Mouse (Mus musculus): Measurements from ENCODE around the gene Megf8. TPM values are rescaled to one million over a fixed set of nuclear protein-coding genes. Genes with fewer than 3 reads are reported as not detected.

Megf8 gene
- polyA plus RNA-seq, 1 experiment from 2014 or later: 14.2 TPM

DNA sequence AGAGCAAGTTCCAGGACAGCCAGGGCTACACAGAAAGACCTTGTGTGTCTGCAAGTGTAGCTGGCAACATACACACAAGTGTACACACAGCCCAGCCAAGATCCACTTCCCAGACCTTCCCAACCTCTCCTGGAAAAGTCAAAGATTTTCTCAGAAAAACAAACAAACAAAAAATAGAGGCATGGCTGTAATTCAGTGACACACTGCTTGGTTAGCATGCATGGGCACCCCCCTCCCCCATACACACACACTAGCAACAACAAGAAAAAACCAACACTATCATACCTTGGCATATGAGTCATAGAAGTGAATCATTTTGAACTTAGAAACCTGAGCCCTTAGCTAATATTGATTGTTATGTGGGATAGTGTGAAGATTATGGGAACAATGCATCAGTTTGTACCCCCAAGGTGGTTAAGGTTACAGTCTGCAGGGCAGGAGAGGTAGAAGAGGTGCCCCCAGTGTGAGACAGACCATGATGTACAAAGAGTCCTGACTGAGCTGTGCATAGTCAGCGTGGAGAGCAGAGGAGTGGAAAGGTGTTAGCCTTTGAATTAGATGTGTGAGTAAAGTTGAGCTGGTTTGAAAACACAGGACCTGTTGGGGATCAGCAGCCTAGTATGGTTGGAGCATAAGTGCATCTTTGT lies 94.1 kb downstream of the Megf8 start:
- no peak overlapping the region for H3K4me2 ChIP-seq
- ATAC-seq: no peak

DNA sequence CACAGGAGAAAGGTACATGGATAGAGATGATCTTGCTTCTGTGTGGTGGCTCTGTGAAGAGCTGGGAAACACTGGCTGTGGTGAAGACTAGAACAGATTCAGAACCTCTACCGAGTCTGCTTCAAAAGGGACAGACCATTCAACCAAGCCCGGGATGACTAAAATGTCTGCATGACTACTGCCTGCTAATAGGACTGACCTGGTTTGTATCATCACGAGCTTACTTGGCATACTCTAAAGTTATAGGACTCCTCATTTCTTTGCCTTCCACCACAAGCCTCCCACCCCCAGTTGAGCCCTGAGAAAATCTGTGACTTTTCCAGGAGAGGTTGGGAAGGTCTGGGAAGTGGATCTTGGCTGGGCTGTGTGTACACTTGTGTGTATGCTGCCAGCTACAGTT lies 94.9 kb downstream of the Megf8 start:
- H3K4me2 ChIP-seq: no peak overlapping the region
- no peaks in the 10 kb centered on the region for H3K9me3 ChIP-seq (replicated peaks)
- no peak overlapping the region for H3K4me3 ChIP-seq
- ATAC-seq: no peak
- no peak overlapping the region for H3K27ac ChIP-seq
- H3K9ac ChIP-seq: no peak overlapping the region
- WGBS: 84% methylated on average over 3 of the region's 3 CpGs
- H3K4me1 ChIP-seq: 0 out of 2 replicates have a peak, but pooled peaks cover 6% of the 10 kb centered on the region
- no peaks in the 10 kb centered on the region for H3K27me3 ChIP-seq
- no peaks in the 10 kb centered on the region for H3K36me3 ChIP-seq (ENCODE audit: poor library complexity, severe bottlenecking)

More for the DNA sequence above, 94.1 kb downstream of the Megf8 start:
- WGBS: 91% methylated on average over 1 of the region's 1 CpGs
- Histone ChIP-seq H3K4me3 (no peak overlapping the region), H3K9ac (no peak overlapping the region), H3K27ac (no peak overlapping the region), H3K4me1 (0 out of 2 replicates have a peak, but pooled peaks cover 6% of the 10 kb centered on the region), H3K27me3 (no peaks in the 10 kb centered on the region), H3K9me3 (replicated peaks) (no peaks in the 10 kb centered on the region), H3K36me3 (ENCODE audit: poor library complexity, severe bottlenecking) (no peaks in the 10 kb centered on the region)

DNA sequence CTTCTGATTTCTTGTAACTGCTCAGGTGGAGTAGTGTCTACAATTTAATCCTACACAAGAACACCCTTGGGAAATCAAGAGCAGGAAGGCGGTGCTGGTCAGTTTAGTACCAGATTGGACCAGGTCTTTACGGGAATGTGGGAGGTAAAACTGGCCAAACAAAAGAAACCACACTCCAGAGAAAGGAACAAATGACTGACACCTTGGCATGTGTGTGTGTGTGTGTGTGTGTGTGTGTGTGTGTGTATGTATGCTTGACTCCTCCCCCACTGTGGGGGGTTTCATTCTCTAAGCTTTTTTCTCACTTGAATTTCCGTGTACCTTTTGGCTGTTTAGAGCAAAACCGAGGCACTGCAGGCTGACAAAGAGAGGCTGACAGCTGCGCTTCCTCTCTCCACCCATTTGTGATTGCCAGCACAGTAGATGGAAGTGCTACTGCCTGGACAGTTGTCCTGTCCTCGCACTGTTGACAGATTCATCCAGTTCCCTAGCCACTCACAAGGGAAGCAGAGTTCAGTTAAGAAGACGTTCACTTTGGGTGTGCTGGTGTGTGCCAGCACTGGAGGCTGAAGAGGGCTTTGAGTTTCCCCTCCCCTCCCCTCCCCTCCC lies 96.0 kb downstream of the Megf8 start, which contains the start of gene Cxcl17:
Gene Cxcl17 (minus strand): TSS at position 54 of the 609 bp plus-strand sequence.
- 0 out of 2 replicates have a peak, but pooled peaks cover 6% of the 10 kb centered on the region for H3K4me1 ChIP-seq
- H3K4me2 ChIP-seq: no peak within 1 kb of the TSS
- H3K9ac ChIP-seq: no peak within 1 kb of the TSS
- H3K27me3 ChIP-seq: no peaks in the 10 kb centered on the region
- H3K27ac ChIP-seq: no peak within 1 kb of the TSS
- no peak within 1 kb of the TSS for H3K4me3 ChIP-seq
- ATAC-seq: no peak
- H3K9me3 ChIP-seq (replicated peaks): no peaks in the 10 kb centered on the region
- no peaks in the 10 kb centered on the region for H3K36me3 ChIP-seq (ENCODE audit: poor library complexity, severe bottlenecking)
- 44% methylated on average over 7 of the region's 7 CpGs for WGBS

Other genes with a start within 250 kb of the Megf8 start
- gene Grik5, start 244.8 kb upstream of the Megf8 start, polyA plus RNA-seq (2015; fragmentation: Nextera tagmentation; extraction: Ambion mirVana): 12.8 and 14.7 TPM in 2 replicates
- gene Zfp574, start 244.6 kb upstream of the Megf8 start, polyA plus RNA-seq (2015; fragmentation: Nextera tagmentation; extraction: Ambion mirVana): 33.5 and 38.1 TPM in 2 replicates
- gene Pou2f2, start 137.4 kb upstream of the Megf8 start, polyA plus RNA-seq (2015; fragmentation: Nextera tagmentation; extraction: Ambion mirVana): 21.9 and 22.2 TPM in 2 replicates
- 11.0 and 12.5 TPM in 2 replicates for gene Dedd2, start 96.5 kb upstream of the Megf8 start, polyA plus RNA-seq (2015; fragmentation: Nextera tagmentation; extraction: Ambion mirVana)
- gene Zfp526, start 95.7 kb upstream of the Megf8 start, polyA plus RNA-seq (2015; fragmentation: Nextera tagmentation; extraction: Ambion mirVana): 2.0 and 2.1 TPM in 2 replicates
- 11.2 and 12.9 TPM in 2 replicates for gene Gsk3a, start 79.3 kb upstream of the Megf8 start, polyA plus RNA-seq (2015; fragmentation: Nextera tagmentation; extraction: Ambion mirVana)
- 5.5 and 5.8 TPM in 2 replicates for gene Erf, start 66.4 kb upstream of the Megf8 start, polyA plus RNA-seq (2015; fragmentation: Nextera tagmentation; extraction: Ambion mirVana)
- gene Cic, start 49.5 kb upstream of the Megf8 start, polyA plus RNA-seq (2015; fragmentation: Nextera tagmentation; extraction: Ambion mirVana): 45.9 and 47.0 TPM in 2 replicates
- gene Pafah1b3, start 19.2 kb upstream of the Megf8 start, polyA plus RNA-seq (2015; fragmentation: Nextera tagmentation; extraction: Ambion mirVana): 513 and 525 TPM in 2 replicates
- gene Prr19, start 15.8 kb upstream of the Megf8 start, polyA plus RNA-seq (2015; fragmentation: Nextera tagmentation; extraction: Ambion mirVana): 0.93 and 1.6 TPM in 2 replicates
- gene Tmem145, start 11.1 kb upstream of the Megf8 start, polyA plus RNA-seq (2015; fragmentation: Nextera tagmentation; extraction: Ambion mirVana): 14.1 and 16.4 TPM in 2 replicates
- gene Cnfn, start 52.6 kb downstream of the Megf8 start, polyA plus RNA-seq (2015; fragmentation: Nextera tagmentation; extraction: Ambion mirVana): not detected in 2 replicates
- 10.6 and 11.9 TPM in 2 replicates for gene Lipe, start 81.5 kb downstream of the Megf8 start, polyA plus RNA-seq (2015; fragmentation: Nextera tagmentation; extraction: Ambion mirVana)
- gene Cxcl17, start 95.7 kb downstream of the Megf8 start, polyA plus RNA-seq (2015; fragmentation: Nextera tagmentation; extraction: Ambion mirVana): 0.40 and 0.45 TPM in 2 replicates
- gene Ceacam1, start 160.4 kb downstream of the Megf8 start, polyA plus RNA-seq (2015; fragmentation: Nextera tagmentation; extraction: Ambion mirVana): 0.39 and 0.49 TPM in 2 replicates
- 0.14 and 0.15 TPM in 2 replicates for gene Ceacam2, start 222.7 kb downstream of the Megf8 start, polyA plus RNA-seq (2015; fragmentation: Nextera tagmentation; extraction: Ambion mirVana)